Mouse (Mus musculus): ENCODE measurements at regions not wholly inside any gene's neighbourhood (a gene's known extent, or its start where the extent isn't known, plus 50 kb on each side); places are given as distances from the start of the nearest gene placed in this dataset.

- TF ChIP-seq CTCF (IDR thresholded peaks at IDR 0.05; ENCODE audit: borderline replicate concordance, extremely low read depth, insufficient read depth, insufficient read length) (no peak), POLR2A (IDR thresholded peaks at IDR 0.05; ENCODE audit: borderline replicate concordance, extremely low read depth, insufficient read depth, insufficient read length, poor library complexity, severe bottlenecking) (no peak)
These were observed 250.4 kb downstream of the Tmem182 start for GRCm38 (mm10) chr1:41055761-41056160.
